Mouse (Mus musculus) kidney, embryonic 14.5 days (tissue): ENCODE data around the gene Hhatl. TPM values are rescaled to one million over a fixed set of nuclear protein-coding genes. Genes with fewer than 3 reads are reported as not detected.

Experiments
- ATAC-seq: fragments of 200-750 bp; cut with Nextera tagmentation; 2 replicates; pipeline ENCODE4 v1.8.0; 2017; ENCODE audit warnings: moderate number of reproducible peaks, mild to moderate bottlenecking, moderate TSS enrichment, moderate library complexity; ENCODE audit not compliant: low FRiP score, low TSS enrichment
- H3K27ac ChIP-seq: fragments of 300-500 bp; sonication (generic); 2 replicates; pipeline ENCODE4 v1.5.1; 2014; ENCODE audit warnings: low read depth, mild to moderate bottlenecking, low read length, moderate library complexity, mixed read lengths
- H3K27me3 ChIP-seq: fragments of 300-500 bp; sonication (generic); 2 replicates; pipeline ENCODE4 v1.6.1; 2014; ENCODE audit warnings: mild to moderate bottlenecking, low read length; ENCODE audit not compliant: control insufficient read depth, insufficient read depth
- H3K36me3 ChIP-seq: fragments of 300-500 bp; sonication (generic); 2 replicates; pipeline ENCODE4 v1.6.1; 2014; ENCODE audit warnings: low read length, mixed read lengths; ENCODE audit not compliant: control insufficient read depth, insufficient read depth
- H3K4me1 ChIP-seq: fragments of 300-500 bp; sonication (generic); 2 replicates; pipeline ENCODE4 v1.6.1; 2014; ENCODE audit warnings: low read length, mixed read lengths; ENCODE audit not compliant: control insufficient read depth, insufficient read depth
- H3K4me2 ChIP-seq: fragments of 300-500 bp; sonication (generic); replicated peaks from 2 replicates; pipeline ENCODE4 v1.6.1; 2014; ENCODE audit warnings: low read depth, mild to moderate bottlenecking, low read length
- H3K4me3 ChIP-seq: fragments of 300-500 bp; sonication (generic); 2 replicates; pipeline ENCODE4 v1.5.1; 2014; ENCODE audit warnings: mild to moderate bottlenecking, low read length
- H3K9ac ChIP-seq: fragments of 300-500 bp; sonication (generic); 2 replicates; pipeline ENCODE4 v1.6.1; 2014; ENCODE audit warnings: low read depth, mild to moderate bottlenecking, low read length, moderate library complexity
- H3K9me3 ChIP-seq: fragments of 300-500 bp; sonication (generic); 2 replicates; pipeline ENCODE4 v1.6.1; 2016; ENCODE audit warnings: low read length; ENCODE audit not compliant: control insufficient read depth
- WGBS: fragments of 180-500 bp; shearing (Covaris S2); extraction: QIAGEN DNeasy Blood & Tissue Kit; methylation state at CpG from one replicate; pipeline ENCODE4 v1.1.7; 2014; 5-methylcytosine and 5-hydroxymethylcytosine counted together
- polyA plus RNA-seq: library from polyadenylated mRNA; unstranded; fragments of >200 nt; fragmentation: Nextera tagmentation; extraction: Ambion mirVana; gene quantifications from 2 replicates; pipeline ENCODE4 v1.2.1, GENCODE M21; 2014

Gene Hhatl
- polyA plus RNA-seq, 1 experiment from 2014 or later, result not detected

GRCm38 (mm10) chr9:121786359-121786758 lies 5.9 kb downstream of the Hhatl start:
- H3K9me3 ChIP-seq, result no peaks in the 10 kb centered on the region
- no peak overlapping the region for H3K4me2 ChIP-seq
- no peaks in the 10 kb centered on the region for H3K36me3 ChIP-seq
- 80% methylated on average over 2 of the region's 2 CpGs for WGBS
- no peak overlapping the region for H3K9ac ChIP-seq
- H3K4me1 ChIP-seq, result peaks cover under 1% of the 10 kb centered on the region
- no peak for ATAC-seq
- H3K4me3 ChIP-seq, result no peak overlapping the region
- no peaks in the 10 kb centered on the region; the same call in 1 of the 2 replicates for H3K27me3 ChIP-seq
- no peak overlapping the region for H3K27ac ChIP-seq

- Histone ChIP-seq H3K4me1 (no peaks in the 10 kb centered on the region), H3K27me3 (no peaks in the 10 kb centered on the region; the same call in 1 of the 2 replicates), H3K27ac (no peak overlapping the region), H3K9me3 (no peaks in the 10 kb centered on the region), H3K4me3 (no peak overlapping the region), H3K4me2 (no peak overlapping the region), H3K36me3 (no peaks in the 10 kb centered on the region), H3K9ac (no peak overlapping the region)
- ATAC-seq, result no peak
- WGBS, result 88% methylated on average over 8 of the region's 8 CpGs
Measured at GRCm38 (mm10) chr9:121785261-121785660, 7.0 kb downstream of the Hhatl start.

DNA sequence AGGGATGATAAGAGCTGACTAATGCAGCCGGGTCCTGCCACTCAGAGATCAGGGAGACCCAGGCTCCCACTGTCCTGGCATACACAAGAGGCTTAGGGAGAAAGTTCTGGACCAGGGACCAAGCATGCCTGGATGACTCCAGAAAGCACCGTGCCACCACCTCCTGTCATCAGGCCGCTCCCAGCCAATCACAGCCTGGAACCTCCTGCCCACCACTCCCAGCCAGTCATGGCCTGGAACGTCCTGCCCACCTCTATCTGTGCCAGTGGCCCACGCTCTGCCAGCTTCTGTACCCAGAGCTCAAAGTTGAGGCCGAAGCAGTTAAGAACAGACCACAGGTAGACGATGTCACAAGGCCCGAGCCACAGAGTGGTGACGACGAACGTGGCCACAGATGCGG lies 7.5 kb downstream of the Hhatl start:
- no peak overlapping the region for H3K9ac ChIP-seq
- H3K27me3 ChIP-seq, result no peaks in the 10 kb centered on the region; the same call in 1 of the 2 replicates
- whole genome bisulfite sequencing, result 90% methylated on average over 12 of the region's 12 CpGs
- H3K9me3 ChIP-seq, result no peaks in the 10 kb centered on the region
- no peak overlapping the region for H3K27ac ChIP-seq
- ATAC-seq, result no peak
- no peaks in the 10 kb centered on the region for H3K36me3 ChIP-seq
- no peaks in the 10 kb centered on the region for H3K4me1 ChIP-seq
- no peak overlapping the region for H3K4me2 ChIP-seq
- H3K4me3 ChIP-seq, result no peak overlapping the region

- Histone ChIP-seq H3K36me3 (no peaks in the 10 kb centered on the region), H3K9ac (peak overlapping the region; percentile 19; the same call in 1 of the 2 replicates), H3K27ac (no peak overlapping the region), H3K4me3 (peak overlapping the region; percentile 30), H3K4me2 (peak overlapping the region; percentile 54), H3K27me3 (peaks cover 32% of the 10 kb centered on the region), H3K9me3 (no peaks in the 10 kb centered on the region), H3K4me1 (0 out of 2 replicates have a peak, but pooled peaks cover 5% of the 10 kb centered on the region)
- no peak for ATAC-seq
- 17% methylated on average over 54 of the region's 54 CpGs for WGBS
Measured at GRCm38 (mm10) chr9:121778066-121778624, 14.2 kb downstream of the Hhatl start.

- no peak within 1 kb of the TSS for H3K27ac ChIP-seq
- H3K4me3 ChIP-seq, result peak within 1 kb of the TSS; percentile 30
- no peaks in the 10 kb centered on the region for H3K36me3 ChIP-seq
- H3K9ac ChIP-seq, result peak within 1 kb of the TSS; percentile 19; the same call in 1 of the 2 replicates
- peaks cover 32% of the 10 kb centered on the region for H3K27me3 ChIP-seq
- 0 out of 2 replicates have a peak, but pooled peaks cover 5% of the 10 kb centered on the region for H3K4me1 ChIP-seq
- 20% methylated on average over 30 of the region's 30 CpGs for WGBS
- ATAC-seq, result 0 out of 2 replicates have a peak, but pooled peaks have one; percentile 37
- H3K9me3 ChIP-seq, result no peaks in the 10 kb centered on the region
- peak within 1 kb of the TSS; percentile 54 for H3K4me2 ChIP-seq
Measured at GRCm38 (mm10) chr9:121777484-121778065, 14.7 kb downstream of the Hhatl start, which contains the start of gene Klhl40. Gene Klhl40 (plus strand): TSS chr9:121777607.

- Histone ChIP-seq H3K27me3 (peaks cover 32% of the 10 kb centered on the region), H3K4me1 (0 out of 2 replicates have a peak, but pooled peaks cover 5% of the 10 kb centered on the region), H3K4me3 (no peak overlapping the region), H3K9me3 (no peaks in the 10 kb centered on the region), H3K4me2 (no peak overlapping the region), H3K36me3 (no peaks in the 10 kb centered on the region), H3K27ac (no peak overlapping the region), H3K9ac (no peak overlapping the region)
- no peak for ATAC-seq
- 85% methylated on average over 7 of the region's 7 CpGs for WGBS
Measured at GRCm38 (mm10) chr9:121776511-121776910, 15.8 kb downstream of the Hhatl start.

DNA sequence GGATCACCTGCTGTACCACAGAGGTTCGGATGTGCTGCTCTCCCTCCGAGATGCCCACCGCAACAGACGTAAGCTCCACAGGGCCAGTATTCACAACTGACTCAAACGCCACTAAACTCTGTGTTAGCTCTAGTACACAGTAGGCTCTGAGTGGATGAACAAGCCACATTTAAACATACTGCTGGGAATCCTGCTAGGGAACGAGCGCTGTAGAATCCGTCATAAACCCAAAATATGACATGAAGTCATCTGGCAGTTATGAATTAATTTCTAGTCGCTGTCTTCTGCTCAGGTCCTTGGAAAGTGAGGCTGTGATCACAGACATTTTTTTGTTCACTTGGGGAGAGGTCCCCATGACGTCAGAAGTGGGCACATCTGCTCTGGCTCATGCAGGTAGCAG lies 16.4 kb downstream of the Hhatl start:
- Histone ChIP-seq H3K4me3 (no peak overlapping the region), H3K9me3 (no peaks in the 10 kb centered on the region), H3K36me3 (no peaks in the 10 kb centered on the region), H3K4me2 (no peak overlapping the region), H3K27me3 (peaks cover 32% of the 10 kb centered on the region), H3K27ac (no peak overlapping the region), H3K9ac (no peak overlapping the region), H3K4me1 (0 out of 2 replicates have a peak, but pooled peaks cover 5% of the 10 kb centered on the region)
- WGBS, result 83% methylated on average over 10 of the region's 10 CpGs
- no peak for ATAC-seq

DNA sequence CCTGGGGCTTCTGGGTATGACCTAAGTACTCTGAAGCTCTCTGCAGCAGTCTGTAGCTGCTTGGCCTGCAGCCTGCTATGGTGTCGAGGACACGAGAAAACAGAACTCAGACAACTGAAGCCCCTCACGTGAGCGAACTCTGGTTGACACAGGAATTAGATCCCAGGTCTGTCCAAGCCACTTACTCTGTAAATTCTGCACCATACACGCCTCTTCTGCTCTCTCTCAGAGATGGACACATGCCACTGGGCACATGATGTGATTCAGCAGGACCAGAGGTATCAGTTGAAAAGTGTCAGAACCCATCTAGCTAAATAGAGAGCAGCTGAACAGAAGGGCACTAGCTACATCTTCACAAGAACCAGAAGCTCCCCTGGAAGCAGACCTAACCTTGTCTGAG lies 19.9 kb downstream of the Hhatl start:
- Histone ChIP-seq H3K9me3 (no peaks in the 10 kb centered on the region), H3K4me3 (no peak overlapping the region), H3K27ac (no peak overlapping the region), H3K36me3 (peaks cover 11% of the 10 kb centered on the region), H3K9ac (no peak overlapping the region), H3K27me3 (peaks cover 13% of the 10 kb centered on the region), H3K4me2 (no peak overlapping the region), H3K4me1 (no peaks in the 10 kb centered on the region)
- no peak for ATAC-seq
- WGBS, result 56% methylated on average over 5 of the region's 5 CpGs

- WGBS, result 95% methylated on average over 16 of the region's 16 CpGs
- H3K4me3 ChIP-seq, result no peak overlapping the region
- no peak overlapping the region for H3K4me2 ChIP-seq
- H3K27ac ChIP-seq, result no peak overlapping the region
- ATAC-seq, result no peak
- H3K9me3 ChIP-seq, result no peaks in the 10 kb centered on the region
- peaks cover 53% of the 10 kb centered on the region for H3K36me3 ChIP-seq
- H3K27me3 ChIP-seq, result no peaks in the 10 kb centered on the region
- H3K4me1 ChIP-seq, result peaks cover 9% of the 10 kb centered on the region; the same call in 1 of the 2 replicates
- H3K9ac ChIP-seq, result no peak overlapping the region
Measured at GRCm38 (mm10) chr9:121765166-121765855, 27.0 kb downstream of the Hhatl start.
